Mouse (Mus musculus) megakaryocyte progenitor cell, adult 5-6 weeks (primary cell): ENCODE measurements around the gene Cpb2. TPM values are rescaled to one million over a fixed set of nuclear protein-coding genes. Genes with fewer than 3 reads are reported as not detected.

Source experiments
- ATAC-seq: replicated peaks from 2 replicates; pipeline ENCODE4 v1.8.0; 2016; ENCODE audit warnings: mild to moderate bottlenecking, moderate TSS enrichment, inconsistent platforms; ENCODE audit not compliant: poor library complexity
- total RNA-seq, 2 experiments: library from RNA; stranded (forward) in 1 of 2; stranded (reverse) in 1 of 2; fragments of 157-497, 149-512 nt in 1 of 2; fragments of 200-1000 nt in 1 of 2; gene quantifications; 2 replicates each; pipeline versions ENCODE4 v1.2.3 to v1.2.4; 2015 to 2017

Cpb2 gene
- total RNA-seq (2015) (not detected in 2 replicates), total RNA-seq (2017) (not detected in 2 replicates)

- ATAC-seq: no peak
These were observed at the start of gene Cpb2 for GRCm38 (mm10) chr14:75242087-75242486. Gene Cpb2 (plus strand): TSS chr14:75242287.

GRCm38 (mm10) chr14:75192427-75192826 lies 49.7 kb upstream of the Cpb2 start:
- ATAC-seq: no peak

GRCm38 (mm10) chr14:75192858-75193257 lies 49.2 kb upstream of the Cpb2 start:
- ATAC-seq: peak; percentile 26

GRCm38 (mm10) chr14:75195530-75195929 lies 46.6 kb upstream of the Cpb2 start:
- peak; percentile 80 for ATAC-seq

- ATAC-seq: peak; percentile 56; the same call in 1 of the 2 replicates
These were observed 45.1 kb upstream of the Cpb2 start for GRCm38 (mm10) chr14:75197027-75197426.

GRCm38 (mm10) chr14:75197660-75198059 lies 44.4 kb upstream of the Cpb2 start:
- peak; percentile 66 for ATAC-seq

GRCm38 (mm10) chr14:75205363-75206051 lies 36.6 kb upstream of the Cpb2 start:
- no peak for ATAC-seq

- no peak for ATAC-seq
These were observed 35.8 kb upstream of the Cpb2 start for GRCm38 (mm10) chr14:75206307-75206706.

- ATAC-seq: no peak
These were observed 33.4 kb upstream of the Cpb2 start for GRCm38 (mm10) chr14:75208572-75209151.

GRCm38 (mm10) chr14:75213752-75214151 lies 28.3 kb upstream of the Cpb2 start:
- ATAC-seq: no peak

- no peak for ATAC-seq
These were observed 23.2 kb upstream of the Cpb2 start for GRCm38 (mm10) chr14:75218843-75219242.

- 0 out of 2 replicates have a peak, but pooled peaks have one; percentile 6 for ATAC-seq
These were observed 22.7 kb upstream of the Cpb2 start for GRCm38 (mm10) chr14:75219250-75219913.

- no peak for ATAC-seq
These were observed 19.7 kb upstream of the Cpb2 start for GRCm38 (mm10) chr14:75222386-75222785.

GRCm38 (mm10) chr14:75227453-75228084 lies 14.5 kb upstream of the Cpb2 start:
- peak; percentile 84 for ATAC-seq

GRCm38 (mm10) chr14:75229834-75230233 lies 12.3 kb upstream of the Cpb2 start:
- ATAC-seq: peak; percentile 82

GRCm38 (mm10) chr14:75233070-75233469 lies 9.0 kb upstream of the Cpb2 start:
- no peak for ATAC-seq

- ATAC-seq: no peak
These were observed 6.5 kb upstream of the Cpb2 start for GRCm38 (mm10) chr14:75235552-75235951.

- no peak for ATAC-seq
These were observed 6.0 kb upstream of the Cpb2 start for GRCm38 (mm10) chr14:75235955-75236635.

GRCm38 (mm10) chr14:75236636-75237003 lies 5.5 kb upstream of the Cpb2 start:
- no peak for ATAC-seq

- ATAC-seq: no peak
These were observed 5.0 kb upstream of the Cpb2 start for GRCm38 (mm10) chr14:75237096-75237495.
